Mouse (Mus musculus) spleen, postnatal 4 days (tissue): ENCODE measurements around the gene AI481877.
A peak's percentile ranks its signal among the peaks of the same experiment; 100 is the strongest.

Source experiments
- DNase-seq, 2 experiments: peaks; one replicate each; pipeline ENCODE4 v3.0.0; 2022; ENCODE audit warnings: low spot score in 2 of 2

The AI481877 gene

DNA sequence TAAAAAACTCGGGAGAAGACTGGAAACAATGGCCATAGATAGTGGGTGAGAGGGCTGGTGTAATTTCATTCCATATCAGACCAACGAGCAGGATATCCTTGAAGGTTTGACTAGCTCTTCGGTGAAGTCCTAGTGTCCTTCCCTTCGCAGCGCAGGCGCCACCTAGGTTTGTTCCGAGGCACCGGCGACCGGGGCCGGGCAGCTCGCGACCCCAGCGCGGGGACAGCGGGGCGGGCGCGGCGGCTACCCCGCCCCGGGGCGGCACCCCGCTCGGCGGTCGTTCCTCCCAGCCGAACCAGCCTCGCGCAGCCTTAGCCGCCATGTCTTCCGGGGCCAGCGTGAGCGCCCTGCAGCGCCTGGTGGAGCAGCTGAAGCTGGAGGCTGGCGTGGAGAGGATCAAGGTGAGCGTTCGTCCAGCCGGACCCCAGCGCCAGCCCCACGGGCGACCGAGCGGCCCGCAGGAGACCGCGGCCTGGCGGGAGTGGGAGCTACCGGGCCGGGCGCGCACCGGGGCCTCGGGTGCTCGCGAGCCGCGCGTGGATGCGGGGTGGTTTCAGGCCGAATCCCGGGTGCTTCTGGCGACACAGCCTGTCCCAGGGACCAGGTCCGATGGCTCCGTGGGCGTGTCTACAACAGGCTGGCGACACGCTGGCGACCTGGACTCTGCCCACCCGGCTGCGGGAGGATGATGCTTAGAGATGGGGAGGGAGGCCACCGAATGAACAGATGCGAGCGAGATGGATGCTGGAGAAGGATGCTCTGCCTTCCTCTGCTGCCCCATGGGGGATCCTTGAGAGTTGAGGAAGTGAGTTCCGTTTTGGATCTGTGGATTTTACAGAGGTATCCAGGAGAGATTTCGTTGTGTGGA lies 103.6 kb downstream of the AI481877 start, which contains the start of gene Gng10:
TSS of gene Gng10 (plus strand) at position 171 of the 868 bp plus-strand sequence.
- DNase-seq, result peak; percentile 61 to 86

DNA sequence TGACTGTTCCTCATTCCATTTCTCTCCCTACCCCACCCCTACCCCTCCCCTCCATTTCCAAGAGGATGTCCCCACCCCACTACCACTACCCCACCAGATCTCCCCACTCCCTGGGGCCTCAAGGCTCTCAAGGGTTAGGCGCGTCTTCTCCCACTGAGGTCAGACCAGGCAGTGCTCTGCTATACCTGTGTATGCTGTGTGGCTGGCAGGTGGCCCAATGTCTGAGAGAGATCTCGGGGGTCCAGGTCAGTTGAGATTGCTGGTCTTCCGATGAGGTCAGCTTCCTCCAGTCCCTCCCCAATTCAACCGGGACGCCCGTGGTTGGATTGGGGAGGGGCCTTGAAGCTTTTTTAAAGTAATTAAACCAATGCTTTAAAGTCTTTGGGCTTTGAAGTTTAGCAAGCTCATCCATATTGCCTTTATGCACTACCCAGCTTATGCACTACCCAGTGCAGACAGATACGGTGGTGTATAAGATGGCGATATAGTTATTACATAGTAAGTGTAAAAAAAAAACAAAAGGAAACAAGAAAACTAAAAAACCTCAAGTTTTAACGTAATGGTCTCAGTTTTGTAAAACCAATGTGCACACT lies 104.4 kb downstream of the AI481877 start:
- no peak for DNase-seq

DNA sequence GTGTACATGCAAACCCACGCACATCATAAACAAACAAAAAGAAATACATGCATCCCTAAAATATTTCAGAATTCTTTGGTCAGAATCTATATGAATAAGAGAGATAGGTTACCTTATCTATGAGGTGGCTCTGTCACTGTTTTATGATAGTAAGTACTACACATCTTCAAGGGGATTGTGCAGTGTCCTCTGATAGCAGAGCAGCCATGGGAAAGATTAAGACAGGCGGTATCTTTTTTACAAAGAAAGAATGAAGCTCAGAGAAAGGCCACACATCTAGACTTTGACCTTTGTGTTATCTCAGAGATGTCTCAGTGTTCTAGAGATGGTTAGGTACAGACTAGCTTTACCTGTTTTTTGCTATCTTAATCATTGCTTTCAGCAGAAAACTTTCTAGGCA lies 121.9 kb downstream of the AI481877 start:
- DNase-seq, result no peak

DNA sequence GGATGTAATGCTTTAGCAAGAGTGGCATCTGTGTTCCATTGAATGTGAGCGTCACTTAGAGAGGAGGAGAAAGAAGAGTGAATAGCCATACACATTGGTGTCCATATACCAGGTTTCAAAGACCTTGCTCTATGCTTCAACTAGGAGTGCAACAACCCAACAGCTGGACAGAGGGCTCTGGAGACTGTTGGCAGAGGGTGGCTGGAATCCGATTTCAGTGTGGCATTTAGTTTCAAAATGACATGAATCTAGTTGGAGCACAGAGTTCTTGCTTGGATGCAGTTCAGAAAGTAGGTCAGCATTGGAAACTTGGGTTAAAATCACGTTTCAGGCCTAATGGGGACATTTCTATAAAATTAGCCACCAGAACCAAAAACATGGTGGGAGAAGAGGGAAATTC lies 123.6 kb downstream of the AI481877 start:
- DNase-seq, result no peak

DNA sequence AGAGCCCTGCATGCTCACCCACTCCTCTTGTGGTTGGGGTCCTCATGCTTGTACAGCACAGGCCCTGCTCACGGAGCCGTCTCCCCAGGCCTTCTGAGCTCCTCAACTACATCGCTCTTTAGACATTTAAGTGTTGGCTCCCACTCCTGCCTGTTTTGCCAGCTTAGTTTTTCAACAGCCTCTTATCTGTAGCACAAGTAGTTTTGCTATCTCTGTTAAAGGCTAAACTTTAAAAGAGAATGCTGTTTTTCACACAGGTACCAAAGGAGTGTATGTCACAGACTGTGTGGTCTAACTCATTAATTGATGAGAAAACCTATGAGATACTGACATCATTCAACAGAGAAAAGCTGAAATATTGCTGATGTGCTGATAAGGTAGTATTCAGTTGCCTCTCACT lies 127.3 kb downstream of the AI481877 start:
- no peak for DNase-seq

DNA sequence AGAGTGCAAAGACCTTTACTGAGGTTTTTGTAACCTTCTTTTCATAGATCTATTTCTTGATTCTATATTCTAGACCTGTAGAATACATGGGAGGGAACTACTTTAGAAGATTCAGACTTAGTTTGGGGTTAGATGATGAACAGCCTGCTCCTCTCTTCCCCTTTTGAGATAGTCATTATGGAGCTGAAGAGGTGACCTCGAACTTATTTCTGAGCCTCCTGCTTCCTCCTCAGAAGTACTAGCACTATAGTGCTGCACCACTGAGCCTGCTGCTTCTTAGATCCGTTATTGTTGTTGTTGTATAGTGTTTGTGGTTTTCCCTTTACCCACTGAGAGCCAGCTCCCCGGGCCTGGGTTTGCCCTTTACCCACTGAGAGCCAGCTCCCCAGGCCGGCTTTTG lies 129.1 kb downstream of the AI481877 start:
- no peak for DNase-seq

DNA sequence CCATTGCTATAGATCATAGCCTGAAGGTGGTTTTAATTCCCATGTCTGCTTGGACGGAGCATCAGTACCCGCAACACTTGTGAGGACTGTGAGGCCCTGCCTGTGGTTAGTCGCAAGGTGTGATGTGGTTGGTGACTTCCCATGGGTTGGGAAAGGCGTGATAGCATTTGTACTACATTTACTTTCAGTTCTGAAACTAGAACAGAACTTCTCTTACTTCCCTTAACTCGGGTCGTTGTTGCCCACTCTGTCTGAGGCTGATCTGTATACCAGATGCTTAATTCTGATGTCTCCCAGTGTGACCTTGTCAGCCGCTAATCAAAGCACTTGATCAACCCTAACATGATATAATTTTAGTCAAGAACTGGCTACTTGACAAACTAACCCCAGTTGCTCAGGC lies 129.6 kb downstream of the AI481877 start:
- DNase-seq, result no peak

DNA sequence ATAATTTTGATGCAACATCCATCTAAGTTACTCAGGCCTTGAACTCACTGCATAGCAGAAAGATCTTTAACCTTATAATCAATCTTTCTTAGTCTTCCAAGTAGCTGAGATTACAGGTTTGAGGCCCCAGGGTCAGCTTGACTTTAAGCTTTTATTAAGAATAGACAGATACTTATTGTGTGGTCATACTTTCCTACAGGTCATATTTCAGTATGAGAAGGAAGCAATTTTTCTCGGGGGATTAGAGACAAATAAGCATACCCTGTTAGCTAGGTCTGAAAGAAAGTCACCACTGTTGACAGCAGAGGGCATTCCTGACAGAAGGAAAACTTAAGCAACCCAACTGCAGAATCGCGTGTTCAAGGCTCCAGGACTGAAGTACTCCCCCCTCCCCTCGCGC lies 130.8 kb downstream of the AI481877 start:
- no peak for DNase-seq

DNA sequence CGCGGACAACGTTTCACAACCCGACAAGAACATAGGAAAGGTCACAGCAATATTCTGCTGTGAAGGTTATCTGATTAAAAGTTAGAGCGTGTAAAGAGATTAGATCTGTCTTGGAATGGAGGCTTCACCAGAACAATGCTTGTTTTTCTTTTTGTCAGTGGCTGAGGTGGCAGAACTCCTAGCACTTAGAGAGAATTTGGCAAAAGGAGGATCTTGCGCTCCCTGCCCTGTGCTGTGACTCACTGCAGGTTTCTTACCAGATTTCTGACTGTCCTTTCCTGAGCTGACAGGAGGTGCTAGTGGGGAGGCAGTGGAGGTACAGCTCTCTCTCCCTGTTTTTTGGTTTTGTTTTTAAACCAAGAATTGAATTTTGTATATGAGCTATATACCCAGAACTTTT lies 131.8 kb downstream of the AI481877 start:
- no peak for DNase-seq

DNA sequence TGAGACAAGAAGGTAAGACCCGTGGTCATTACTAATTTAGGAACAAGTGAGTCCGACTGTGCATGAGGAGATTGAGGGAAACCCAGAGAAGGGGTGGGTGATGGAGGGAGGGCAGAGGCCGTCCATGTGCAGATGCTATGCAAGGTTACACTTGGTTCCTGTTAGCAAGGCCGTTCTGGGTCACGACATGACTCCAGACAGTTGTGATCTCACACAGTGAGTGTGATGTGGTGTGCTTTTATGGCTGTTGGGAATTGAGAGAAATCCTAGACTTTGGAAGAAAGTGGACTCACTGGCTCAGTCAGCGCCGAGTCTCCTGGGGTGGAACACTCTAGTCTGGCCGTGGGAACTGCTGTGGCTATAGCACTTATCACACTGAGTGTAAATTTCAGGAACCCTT lies 132.6 kb downstream of the AI481877 start:
- no peak for DNase-seq

DNA sequence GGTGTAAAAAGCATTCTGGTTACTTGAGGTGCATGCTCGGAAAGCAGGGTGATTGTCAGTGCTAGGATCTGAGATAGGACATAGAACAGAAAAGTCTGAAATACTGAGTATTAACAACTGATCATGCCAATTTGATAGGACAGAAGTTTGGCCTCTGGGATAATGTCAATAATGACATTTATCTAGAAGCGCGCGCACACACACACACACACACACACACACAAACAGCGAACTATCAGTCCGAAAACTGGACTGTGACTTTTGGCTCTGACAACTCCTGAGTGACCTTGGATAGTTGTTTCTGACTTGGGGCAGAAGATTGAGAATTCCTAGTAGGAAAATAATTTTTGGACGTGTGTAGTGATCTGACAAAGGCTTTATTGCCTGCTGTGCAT lies 135.0 kb downstream of the AI481877 start:
- DNase-seq, result no peak

DNA sequence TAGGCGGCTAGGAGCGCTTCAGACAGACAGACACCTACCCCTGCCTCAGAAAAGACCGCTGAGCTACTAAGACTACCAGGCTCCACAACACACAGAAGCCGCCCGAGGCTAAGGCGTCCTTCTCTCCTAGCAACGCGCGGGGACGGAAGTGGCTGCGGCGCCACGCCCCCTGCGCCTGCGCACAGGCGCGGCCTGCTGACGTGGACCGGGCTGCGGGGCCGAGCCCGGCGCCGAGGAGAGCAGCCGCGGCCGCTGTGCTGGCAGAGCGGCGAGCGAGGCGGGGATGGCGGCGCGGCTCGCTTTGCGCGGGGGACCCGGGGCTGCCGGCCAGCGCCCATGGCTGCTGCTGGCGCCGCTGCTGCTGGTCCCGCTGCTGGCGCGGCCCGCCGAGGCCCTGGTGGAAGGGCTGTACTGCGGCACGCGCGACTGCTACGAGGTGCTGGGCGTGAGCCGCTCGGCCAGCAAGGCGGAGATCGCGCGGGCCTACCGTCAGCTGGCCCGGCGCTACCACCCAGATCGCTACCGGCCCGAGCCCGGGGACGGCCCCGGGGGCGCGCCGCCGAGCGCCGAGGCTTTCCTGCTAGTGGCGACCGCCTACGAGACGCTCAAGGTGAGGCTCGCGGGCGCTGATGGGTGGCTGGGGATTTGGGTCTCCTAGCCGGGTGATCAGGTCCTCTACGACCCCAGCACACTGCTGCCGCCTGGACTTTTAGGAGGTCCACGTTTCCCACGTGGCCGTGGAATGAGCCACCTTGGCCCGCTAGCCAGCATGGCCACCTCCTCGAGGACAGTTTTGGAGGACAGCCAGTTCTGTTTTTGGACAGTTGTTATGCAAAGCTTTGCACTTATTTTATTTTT lies 135.6 kb downstream of the AI481877 start, which contains the start of gene Gm20503:
TSS of gene Gm20503 (plus strand) at position 263 of the 858 bp plus-strand sequence.
- DNase-seq, result peak; percentile 92 to 96

DNA sequence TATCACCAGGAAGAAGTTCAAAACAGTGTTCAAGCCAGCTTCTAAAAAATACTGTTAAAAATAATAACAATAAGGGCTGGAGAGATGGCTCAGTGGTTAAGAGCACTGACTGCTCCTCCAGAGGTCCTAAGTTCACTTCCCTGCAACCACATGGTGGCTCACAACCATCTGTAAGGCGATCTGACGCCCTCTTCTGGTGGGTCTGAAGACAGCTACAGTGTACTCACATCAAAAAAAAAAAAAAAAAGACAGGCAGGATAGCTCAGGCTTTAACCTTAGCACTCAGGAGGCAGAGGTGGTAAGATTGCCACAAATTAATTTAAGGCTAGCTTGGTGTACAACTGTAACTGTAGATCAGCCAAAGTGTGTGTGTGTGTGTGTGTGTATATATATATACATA lies 138.2 kb downstream of the AI481877 start:
- DNase-seq, result peak; percentile 55 to 71

DNA sequence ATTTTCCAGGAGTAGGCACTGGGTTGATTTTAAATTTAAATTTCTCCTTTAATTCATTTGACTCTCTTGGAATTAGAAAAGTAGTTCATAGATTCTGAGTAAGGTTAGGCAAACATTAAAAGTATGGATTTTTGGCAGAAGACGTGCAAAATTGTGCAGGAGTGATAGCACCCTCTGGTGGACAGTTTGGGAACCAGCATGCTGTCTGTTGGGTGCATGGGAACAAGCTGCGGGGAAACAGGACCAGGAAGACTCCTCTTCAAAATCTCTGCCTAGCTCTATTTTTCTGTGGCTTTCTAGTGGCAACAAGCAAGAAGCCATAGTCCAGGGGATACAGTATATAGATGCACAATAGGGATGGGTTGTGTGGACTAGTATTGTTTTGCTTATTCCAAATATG lies 139.1 kb downstream of the AI481877 start:
- peak; percentile 74 to 86 for DNase-seq

DNA sequence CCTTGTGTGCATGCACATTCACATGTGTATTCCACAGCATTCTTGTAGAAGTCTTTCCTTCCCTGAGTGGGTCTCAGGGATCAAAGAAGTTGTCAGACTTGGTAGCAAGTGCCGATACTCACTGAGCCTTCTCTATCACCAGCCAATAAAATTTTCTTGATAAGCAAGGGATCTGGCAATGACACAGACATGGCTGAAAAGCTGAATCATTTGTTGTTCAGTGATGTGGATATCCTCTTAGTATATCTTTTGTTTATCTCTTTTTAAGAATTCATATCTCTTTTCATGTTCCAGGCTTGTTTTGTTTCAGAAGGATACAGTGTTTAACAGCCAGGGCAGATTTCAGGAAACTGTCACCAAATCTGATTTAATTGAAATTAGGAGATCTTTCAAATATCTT lies 140.1 kb downstream of the AI481877 start:
- no peak for DNase-seq

DNA sequence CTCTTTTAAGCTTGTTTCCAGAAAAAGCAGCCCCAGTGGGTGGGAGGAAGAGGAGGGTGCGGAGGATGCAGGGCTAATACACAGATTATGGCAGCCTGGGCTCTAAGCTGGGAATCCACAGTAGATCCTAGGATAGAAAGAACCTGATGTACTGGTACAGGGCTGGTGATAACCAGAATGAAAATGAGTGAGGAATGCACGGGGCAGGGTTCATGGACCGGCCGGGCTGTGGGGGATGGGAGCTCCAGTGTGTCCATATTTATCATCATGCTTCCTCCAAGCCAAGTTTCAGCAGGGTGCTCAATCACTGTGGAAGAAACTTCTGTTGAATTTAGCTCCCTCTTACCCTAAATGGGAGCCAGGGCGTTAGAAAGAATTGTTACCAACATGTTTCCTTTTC lies 141.7 kb downstream of the AI481877 start:
- DNase-seq, result no peak

DNA sequence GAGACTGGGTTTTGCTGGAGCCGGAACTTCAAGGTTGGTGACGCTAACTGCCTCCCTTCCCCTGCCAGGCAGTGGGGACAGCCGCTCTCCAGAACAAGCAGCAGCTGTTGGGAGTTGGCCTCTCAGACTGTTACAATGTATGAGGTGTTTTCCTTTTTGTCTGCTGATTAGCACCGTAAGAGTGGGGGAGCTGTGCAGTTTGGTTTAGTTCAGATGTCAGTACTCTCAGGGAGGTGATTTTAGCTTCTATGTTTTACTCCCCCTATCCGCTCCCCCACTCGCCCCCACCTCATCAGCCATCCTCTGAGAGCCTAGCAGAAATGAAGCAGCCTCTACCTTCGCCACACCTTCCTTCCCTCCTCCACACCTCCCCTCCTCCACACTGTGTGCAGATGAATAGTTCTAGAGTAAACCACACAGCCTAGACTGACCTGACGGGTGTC lies 143.5 kb downstream of the AI481877 start:
- DNase-seq, result no peak

DNA sequence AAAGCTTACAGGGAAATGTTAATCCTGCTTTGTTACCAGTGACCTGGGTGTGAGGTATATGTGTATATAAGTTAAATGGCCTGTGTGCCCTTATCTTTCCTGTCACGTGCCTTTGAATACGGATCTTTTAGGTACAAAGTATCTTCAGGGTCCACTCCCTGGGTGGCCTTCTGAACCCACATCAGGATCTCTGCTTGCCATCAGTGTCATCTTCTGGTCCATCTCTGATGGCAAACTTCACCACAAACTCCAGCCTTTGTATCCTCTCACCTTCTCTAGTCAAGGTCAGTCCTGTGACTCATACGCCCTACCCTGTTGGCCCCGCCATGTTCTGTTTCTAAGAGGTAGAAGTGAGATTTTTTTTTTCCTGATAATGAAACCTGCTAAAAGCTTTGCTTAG lies 144.0 kb downstream of the AI481877 start, which contains the start of gene Dnajc25:
TSS of gene Dnajc25 (plus strand) at position 301 of the 400 bp plus-strand sequence.
- no peak for DNase-seq
